Mouse (Mus musculus) CH12.LX (cell line): Measurements from ENCODE around the gene Pink1.

ENCODE experiments used
- CTCF ChIP-seq, 2 experiments: IDR thresholded peaks in 1 of 2; conservative IDR thresholded peaks in 1 of 2; 2 replicates each; pipeline ENCODE4 v1.5.1; 2011 to 2012; ENCODE audit warnings: low read depth in 2 of 2, low read length in 2 of 2, improper control_type of control experiment in 1 of 2, inconsistent platforms in 1 of 2, mild to moderate bottlenecking in 1 of 2, moderate library complexity in 1 of 2
- ETS1 ChIP-seq: conservative IDR thresholded peaks from 2 replicates; pipeline ENCODE4 v1.6.1; 2012; ENCODE audit warnings: low read depth, mild to moderate bottlenecking, inconsistent platforms, low read length, improper control_type of control experiment, moderate library complexity
- POLR2AphosphoS2 ChIP-seq: IDR thresholded peaks from 2 replicates; pipeline ENCODE4 v1.6.1; 2011; ENCODE audit warnings: low read depth, low read length, improper control_type of control experiment
- RAD21 ChIP-seq: IDR thresholded peaks from 2 replicates; pipeline ENCODE4 v1.6.1; 2011; ENCODE audit warnings: low read depth, mild to moderate bottlenecking, low read length, improper control_type of control experiment, moderate library complexity
- TCF12 ChIP-seq: IDR thresholded peaks from 2 replicates; pipeline ENCODE4 v1.6.1; 2014; ENCODE audit warnings: low read depth, mild to moderate bottlenecking, inconsistent platforms, low read length, improper control_type of control experiment
- USF2 ChIP-seq: conservative IDR thresholded peaks from 2 replicates; pipeline ENCODE4 v1.6.1; 2011; ENCODE audit warnings: low read depth, low read length, improper control_type of control experiment

DNA sequence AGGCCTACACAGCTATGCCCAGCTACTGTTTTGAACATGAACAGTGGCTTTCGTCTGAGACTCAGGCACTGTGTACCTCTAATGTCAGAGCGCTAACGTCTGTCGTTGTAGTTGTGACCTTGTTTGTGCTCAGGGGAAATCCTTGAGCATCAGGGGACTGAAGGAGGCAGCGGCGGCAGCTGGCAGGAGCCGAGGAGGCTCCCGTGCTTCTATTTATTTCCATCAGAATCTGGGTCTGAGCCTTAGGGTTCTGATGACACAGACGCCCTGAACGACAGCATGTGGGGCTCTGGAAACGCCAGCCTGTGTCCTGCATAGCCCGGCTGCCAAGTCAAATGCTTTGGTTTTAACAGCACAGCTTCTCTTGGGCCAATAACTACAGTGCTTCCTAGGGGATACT, 8.9 kb upstream of the Pink1 start:
- no peak for TF ChIP-seq CTCF (conservative IDR thresholded peaks at IDR 0.05 in 1 of 2, IDR thresholded peaks at IDR 0.05 in 1 of 2; ENCODE audit: low read depth in 2 of 2, low read length in 2 of 2)
- no peak for TF ChIP-seq RAD21
- TF ChIP-seq POLR2AphosphoS2, result no peak
- no peak for TF ChIP-seq USF2
- no peak for TF ChIP-seq TCF12
- no peak for TF ChIP-seq ETS1
